Mouse (Mus musculus) neural tube, embryonic 14.5 days (tissue): Measurements from ENCODE around the gene Pafah1b1. TPM values are rescaled to one million over a fixed set of nuclear protein-coding genes. Genes with fewer than 3 reads are reported as not detected.

Experiments used
- ATAC-seq: fragments of 200-750 bp; cut with Nextera tagmentation; 2 replicates; pipeline ENCODE4 v1.8.0; 2017; ENCODE audit warnings: low read depth, mild to moderate bottlenecking, moderate TSS enrichment, moderate library complexity
- H3K27ac ChIP-seq: fragments of 300-500 bp; sonication (generic); 2 replicates; pipeline ENCODE4 v1.5.1; 2014; ENCODE audit warnings: low read depth, mild to moderate bottlenecking, control low read depth, low read length, moderate library complexity, mixed read lengths
- H3K27me3 ChIP-seq: fragments of 300-500 bp; sonication (generic); 2 replicates; pipeline ENCODE4 v1.6.1; 2014; ENCODE audit warnings: low read length; ENCODE audit not compliant: control insufficient read depth, insufficient read depth
- H3K36me3 ChIP-seq: fragments of 300-500 bp; sonication (generic); 2 replicates; pipeline ENCODE4 v1.6.1; 2014; ENCODE audit warnings: low read length, mixed read lengths; ENCODE audit not compliant: control insufficient read depth, insufficient read depth
- H3K4me1 ChIP-seq: fragments of 300-500 bp; sonication (generic); 2 replicates; pipeline ENCODE4 v1.6.1; 2014; ENCODE audit warnings: low read length; ENCODE audit not compliant: control insufficient read depth, insufficient read depth
- H3K4me2 ChIP-seq: fragments of 300-500 bp; sonication (generic); 2 replicates; pipeline ENCODE4 v1.6.1; 2014; ENCODE audit warnings: mild to moderate bottlenecking, low read depth, low read length, control low read depth
- H3K4me3 ChIP-seq: fragments of 300-500 bp; sonication (generic); 2 replicates; pipeline ENCODE4 v1.5.1; 2014; ENCODE audit warnings: low read depth, low read length, control low read depth, mixed read lengths
- H3K9ac ChIP-seq: fragments of 300-500 bp; sonication (generic); replicated peaks from 2 replicates; pipeline ENCODE4 v1.6.1; 2014; ENCODE audit warnings: low read depth, mild to moderate bottlenecking, control low read depth, low read length, mixed read lengths
- H3K9me3 ChIP-seq: fragments of 300-500 bp; sonication (generic); 2 replicates; pipeline ENCODE4 v1.6.1; 2016; ENCODE audit warnings: low read length; ENCODE audit not compliant: control insufficient read depth
- WGBS: fragments of 180-500 bp; shearing (Covaris S2); extraction: QIAGEN DNeasy Blood & Tissue Kit; methylation state at CpG from one replicate; pipeline ENCODE4 v1.1.7; 2014; 5-methylcytosine and 5-hydroxymethylcytosine counted together
- polyA plus RNA-seq: library from polyadenylated mRNA; unstranded; fragments of >200 nt; fragmentation: Nextera tagmentation; extraction: Ambion mirVana; gene quantifications from 2 replicates; pipeline ENCODE4 v1.2.1, GENCODE M21; 2014

Gene Pafah1b1
- polyA plus RNA-seq, 1 experiment from 2014 or later, result 115 TPM

DNA sequence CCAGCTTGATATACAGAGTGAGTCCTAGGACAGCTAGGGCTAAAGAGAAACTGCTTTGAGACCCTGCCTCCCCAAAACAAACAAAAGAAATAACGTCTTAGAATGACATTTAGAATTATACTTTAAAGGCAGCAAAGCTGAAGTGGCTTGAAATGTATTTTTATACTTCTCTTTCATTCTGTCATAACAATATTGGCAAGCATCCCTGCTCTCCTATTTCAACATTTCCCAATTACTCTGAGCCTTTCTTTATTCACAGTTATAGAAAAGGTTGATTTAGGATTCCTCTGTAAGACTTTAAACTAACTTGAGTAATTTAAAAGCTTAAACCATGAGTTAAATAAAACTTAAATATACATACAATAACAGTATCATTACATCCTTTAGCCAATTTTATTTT lies 32.3 kb downstream of the Pafah1b1 start:
- Histone ChIP-seq H3K27ac (no peak overlapping the region), H3K27me3 (no peaks in the 10 kb centered on the region), H3K4me3 (no peak overlapping the region), H3K9ac (no peak overlapping the region), H3K4me2 (no peak overlapping the region), H3K36me3 (peaks cover 8% of the 10 kb centered on the region), H3K4me1 (no peaks in the 10 kb centered on the region), H3K9me3 (no peaks in the 10 kb centered on the region)
- WGBS, result 78% methylated on average over 1 of the region's 1 CpGs
- ATAC-seq, result no peak

GRCm38 (mm10) chr11:74675156-74675555 lies 49.3 kb downstream of the Pafah1b1 start:
- WGBS, result 84% methylated on average over 4 of the region's 4 CpGs
- Histone ChIP-seq H3K27ac (no peak overlapping the region), H3K27me3 (no peaks in the 10 kb centered on the region), H3K9ac (no peak overlapping the region), H3K36me3 (peaks cover 36% of the 10 kb centered on the region), H3K4me2 (no peak overlapping the region), H3K4me1 (no peaks in the 10 kb centered on the region), H3K9me3 (no peaks in the 10 kb centered on the region), H3K4me3 (no peak overlapping the region)
- no peak for ATAC-seq

DNA sequence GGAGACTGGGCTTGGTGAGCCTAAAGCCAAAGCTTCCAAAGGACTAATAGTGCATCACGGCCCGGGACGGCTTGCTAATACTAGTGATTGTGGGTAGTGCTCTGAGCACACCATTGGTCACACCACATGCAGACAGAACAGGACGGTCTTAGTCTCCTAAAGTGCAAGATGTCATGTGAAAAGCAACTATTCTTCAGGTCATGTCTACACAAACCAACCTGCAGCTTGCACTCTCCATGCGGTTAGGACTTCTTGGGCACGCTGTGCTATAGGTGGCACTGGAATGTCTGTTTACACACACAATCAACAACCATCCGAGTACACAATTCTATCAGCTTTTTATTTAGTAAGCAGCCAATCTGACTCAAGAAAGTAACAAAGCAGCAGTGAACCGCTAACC lies 49.8 kb downstream of the Pafah1b1 start:
- H3K9ac ChIP-seq, result no peak overlapping the region
- H3K4me3 ChIP-seq, result no peak overlapping the region
- no peak overlapping the region for H3K27ac ChIP-seq
- H3K27me3 ChIP-seq, result no peaks in the 10 kb centered on the region
- ATAC-seq, result no peak
- 93% methylated on average over 8 of the region's 8 CpGs for WGBS
- no peak overlapping the region for H3K4me2 ChIP-seq
- H3K4me1 ChIP-seq, result no peaks in the 10 kb centered on the region
- no peaks in the 10 kb centered on the region for H3K9me3 ChIP-seq
- peaks cover 32% of the 10 kb centered on the region for H3K36me3 ChIP-seq

GRCm38 (mm10) chr11:74673561-74673960 lies 50.9 kb downstream of the Pafah1b1 start:
- H3K4me1 ChIP-seq, result no peaks in the 10 kb centered on the region

GRCm38 (mm10) chr11:74672901-74673513 lies 51.5 kb downstream of the Pafah1b1 start:
- Histone ChIP-seq H3K4me1 (no peaks in the 10 kb centered on the region), H3K9me3 (no peaks in the 10 kb centered on the region), H3K4me2 (no peak overlapping the region), H3K4me3 (no peak overlapping the region), H3K9ac (no peak overlapping the region), H3K36me3 (peaks cover 18% of the 10 kb centered on the region), H3K27ac (no peak overlapping the region), H3K27me3 (no peaks in the 10 kb centered on the region)
- WGBS, result 89% methylated on average over 6 of the region's 6 CpGs
- ATAC-seq, result no peak

More at GRCm38 (mm10) chr11:74673561-74673960, 50.9 kb downstream of the Pafah1b1 start:
- Histone ChIP-seq H3K27ac (no peak overlapping the region), H3K9me3 (no peaks in the 10 kb centered on the region), H3K9ac (no peak overlapping the region), H3K27me3 (no peaks in the 10 kb centered on the region), H3K36me3 (peaks cover 21% of the 10 kb centered on the region), H3K4me3 (no peak overlapping the region), H3K4me2 (no peak overlapping the region)
- WGBS, result 86% methylated on average over 1 of the region's 1 CpGs
- ATAC-seq, result no peak

- no peak overlapping the region for H3K4me3 ChIP-seq
- H3K36me3 ChIP-seq, result peaks cover 25% of the 10 kb centered on the region
- no peak overlapping the region for H3K4me2 ChIP-seq
- no peaks in the 10 kb centered on the region for H3K27me3 ChIP-seq
- WGBS, result 89% methylated on average over 5 of the region's 5 CpGs
- ATAC-seq, result no peak
- no peaks in the 10 kb centered on the region for H3K4me1 ChIP-seq
- no peak overlapping the region for H3K9ac ChIP-seq
- H3K27ac ChIP-seq, result no peak overlapping the region
- no peaks in the 10 kb centered on the region for H3K9me3 ChIP-seq
These were observed 52.6 kb downstream of the Pafah1b1 start for GRCm38 (mm10) chr11:74671839-74672238.

DNA sequence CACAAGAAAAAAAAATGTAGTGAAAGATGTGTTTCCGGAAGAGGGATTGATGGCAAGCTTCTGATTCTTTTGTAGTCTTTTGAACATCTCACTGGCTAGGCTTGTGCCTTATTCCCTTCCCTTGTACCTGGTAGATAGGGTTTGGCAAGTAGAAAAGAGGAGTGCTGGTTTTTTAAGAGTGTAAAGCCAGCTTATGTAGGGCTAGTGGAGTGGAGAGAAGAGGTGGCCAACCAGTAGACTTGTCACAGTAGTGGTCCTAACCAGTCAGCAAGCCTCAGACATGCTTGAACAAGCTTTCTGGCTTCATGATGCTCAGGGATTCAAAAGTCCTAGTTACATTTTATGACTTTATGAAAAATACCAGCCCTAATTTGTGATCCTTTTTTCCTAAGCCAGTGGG lies 53.5 kb downstream of the Pafah1b1 start:
- ATAC-seq, result no peak
- no peak overlapping the region for H3K27ac ChIP-seq

DNA sequence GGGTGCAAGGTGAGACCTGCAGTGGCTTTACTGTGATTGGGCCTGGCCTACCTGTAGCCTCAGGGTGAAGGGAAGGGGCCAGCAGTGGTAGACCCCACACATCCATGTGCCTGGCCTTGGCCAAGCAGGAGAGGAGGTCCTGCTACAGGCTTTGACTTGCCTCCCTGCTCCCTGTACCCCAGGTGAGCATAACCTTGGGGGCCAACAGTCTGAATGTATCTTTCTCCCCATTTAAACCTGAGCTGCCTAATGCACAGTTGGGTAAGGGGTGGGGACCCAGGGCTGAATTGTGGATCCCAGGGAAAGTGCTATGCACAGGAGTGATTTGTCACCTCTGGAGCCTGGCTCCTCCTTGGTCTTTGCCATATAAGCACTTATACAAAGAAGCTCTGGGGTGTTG lies 54.3 kb downstream of the Pafah1b1 start:
- Histone ChIP-seq H3K27ac (no peak overlapping the region), H3K4me2 (no peak overlapping the region), H3K9ac (no peak overlapping the region), H3K9me3 (no peaks in the 10 kb centered on the region), H3K27me3 (no peaks in the 10 kb centered on the region), H3K36me3 (peaks cover 36% of the 10 kb centered on the region), H3K4me3 (no peak overlapping the region), H3K4me1 (no peaks in the 10 kb centered on the region)
- ATAC-seq, result no peak

More for the DNA sequence above, 53.5 kb downstream of the Pafah1b1 start:
- Histone ChIP-seq H3K9me3 (no peaks in the 10 kb centered on the region), H3K9ac (no peak overlapping the region), H3K4me1 (no peaks in the 10 kb centered on the region), H3K36me3 (peaks cover 31% of the 10 kb centered on the region), H3K4me3 (no peak overlapping the region), H3K27me3 (no peaks in the 10 kb centered on the region), H3K4me2 (no peak overlapping the region)
- 92% methylated on average over 1 of the region's 1 CpGs for WGBS

- Histone ChIP-seq H3K9me3 (no peaks in the 10 kb centered on the region), H3K4me2 (no peak overlapping the region), H3K4me1 (no peaks in the 10 kb centered on the region), H3K27ac (no peak overlapping the region), H3K9ac (no peak overlapping the region), H3K4me3 (no peak overlapping the region), H3K27me3 (no peaks in the 10 kb centered on the region), H3K36me3 (peaks cover 38% of the 10 kb centered on the region)
- ATAC-seq, result no peak
- 98% methylated on average over 2 of the region's 2 CpGs for WGBS
These were observed 55.5 kb downstream of the Pafah1b1 start for GRCm38 (mm10) chr11:74668971-74669370.
